Mouse (Mus musculus) adrenal gland, postnatal 36 days (tissue): ENCODE data around the gene Mllt10. TPM values are rescaled to one million over a fixed set of nuclear protein-coding genes. Genes with fewer than 3 reads are reported as not detected.

Experiments used
- DNase-seq, 2 experiments: peaks; one replicate each; pipeline ENCODE4 v3.0.0; 2021; ENCODE audit warnings: mixed read lengths in 1 of 2
- total RNA-seq, 2 experiments: library from RNA; stranded (reverse); gene quantifications; 2 replicates each; pipeline ENCODE4 v1.2.3; 2021

The Mllt10 gene
- total RNA-seq, 2 experiments from 2014 or later: 46.8 to 47.7 TPM

GRCm38 (mm10) chr2:18051831-18052170, 3.2 kb upstream of the Mllt10 start:
- no peak for DNase-seq

GRCm38 (mm10) chr2:18052581-18052980, 2.5 kb upstream of the Mllt10 start:
- no peak for DNase-seq

GRCm38 (mm10) chr2:18053243-18053950, 1.6 kb upstream of the Mllt10 start:
- DNase-seq: no peak

- DNase-seq: peak; percentile 83 to 87
Observed at GRCm38 (mm10) chr2:18053951-18054530, 996 bp upstream of the Mllt10 start.

DNA sequence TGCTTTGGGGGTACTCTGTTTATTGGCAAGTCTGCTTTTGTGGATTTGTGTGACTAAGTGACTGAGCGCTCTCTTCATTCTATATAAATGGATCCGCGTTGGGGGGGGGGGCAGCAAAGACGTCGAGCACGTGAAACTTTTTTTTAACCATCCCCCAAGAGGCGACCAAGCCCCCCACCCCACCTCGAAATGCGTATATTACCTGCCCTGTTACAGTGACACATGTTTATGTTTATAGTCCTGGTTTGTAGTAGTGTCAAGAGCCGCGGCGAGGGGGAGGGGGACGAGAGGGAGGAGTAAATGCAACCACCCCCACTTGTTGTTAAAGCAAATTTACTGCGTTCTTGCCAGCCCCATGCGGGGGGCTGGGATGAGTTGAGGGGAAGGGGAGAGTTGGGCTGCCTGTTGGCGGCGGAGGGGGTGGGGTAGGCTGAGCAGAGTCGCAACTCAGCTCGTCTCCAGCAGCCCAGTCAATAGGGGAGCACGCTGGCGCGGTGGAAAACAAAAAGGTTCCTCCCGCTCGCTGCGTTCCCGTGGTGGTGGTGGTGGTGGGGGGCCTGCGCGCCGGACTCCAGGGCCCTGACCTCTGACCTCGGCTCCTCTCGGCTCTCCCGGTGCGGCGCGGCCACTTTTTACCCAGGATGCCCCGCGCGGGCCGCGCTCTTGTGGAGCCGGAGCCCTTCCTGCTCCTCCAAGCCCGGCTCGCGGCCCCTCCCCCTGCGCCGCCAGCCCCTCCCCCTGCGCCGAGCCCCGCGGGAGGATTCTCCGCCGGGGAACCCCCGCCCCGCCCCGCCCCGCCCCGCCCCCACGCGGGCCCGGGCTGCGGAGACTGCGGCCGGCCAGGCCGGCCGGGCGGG, 1.1 kb downstream of the Mllt10 start:
- peak; percentile 75 to 98 for DNase-seq

DNA sequence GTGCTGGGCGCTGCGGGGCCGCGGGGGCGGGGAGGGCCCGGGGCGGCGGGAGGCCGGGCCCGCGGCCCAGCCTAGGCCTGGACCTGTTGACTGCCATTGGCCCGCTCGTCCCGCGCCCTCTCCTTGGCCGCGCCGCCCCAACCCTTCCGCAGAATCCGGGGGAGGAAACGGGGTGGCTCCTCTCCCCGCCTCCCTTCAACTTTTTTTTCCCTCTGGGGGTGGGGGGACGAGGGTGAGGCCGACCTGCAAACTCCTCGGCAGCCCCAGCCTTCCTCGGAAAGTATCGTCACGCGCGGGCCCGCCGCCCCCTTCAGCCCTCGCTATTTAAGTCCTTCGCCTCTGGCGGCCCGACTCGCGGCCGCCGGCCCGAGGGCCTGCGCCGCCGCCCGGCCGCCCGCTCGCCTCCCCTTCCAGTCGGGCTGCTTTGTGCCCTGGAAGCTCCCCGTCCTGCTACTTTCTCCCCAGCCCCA, 1.8 kb downstream of the Mllt10 start:
- peak; percentile 98 to 99 for DNase-seq

DNA sequence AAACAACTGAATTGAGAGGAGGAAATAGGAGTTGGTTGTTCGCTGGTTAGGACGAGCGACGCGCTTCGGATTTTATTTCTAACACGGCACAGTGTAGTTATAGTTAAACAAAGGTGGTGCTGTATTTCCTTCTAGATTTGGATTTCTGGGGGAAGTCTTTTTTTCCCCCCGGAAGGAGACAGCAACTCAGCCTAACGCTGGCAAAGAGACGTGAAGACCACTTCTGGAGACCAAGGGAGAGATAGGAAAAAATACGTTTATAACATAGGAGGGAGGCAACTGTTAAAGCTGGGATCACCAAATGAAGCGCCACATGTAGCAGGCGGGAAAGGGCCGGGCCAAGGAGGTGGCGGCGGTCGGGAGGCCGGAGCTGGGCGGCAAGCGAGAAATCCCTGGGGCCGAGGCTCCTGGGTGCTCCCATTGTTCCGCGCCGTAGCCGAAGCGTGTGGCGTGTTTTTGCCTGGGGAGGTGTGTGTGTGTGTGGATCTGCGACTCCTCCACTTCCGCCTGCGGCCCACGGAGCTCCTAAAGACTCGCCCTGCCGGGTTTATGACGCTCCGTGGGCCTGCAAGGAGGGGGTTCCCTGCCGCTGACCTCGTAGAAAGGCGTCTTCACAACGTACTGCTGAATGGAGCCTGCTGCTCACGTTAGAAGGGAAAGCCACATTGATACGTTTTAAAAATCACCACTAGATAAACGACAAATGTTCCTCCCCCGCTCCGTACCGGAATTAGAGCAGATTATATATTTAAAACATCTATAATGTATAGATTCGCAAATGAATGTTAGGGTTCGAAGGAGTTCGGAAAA, 2.5 kb downstream of the Mllt10 start:
- DNase-seq: peak; percentile 66 to 71

- DNase-seq: no peak
Observed at GRCm38 (mm10) chr2:18058146-18058708, 3.2 kb downstream of the Mllt10 start.

DNA sequence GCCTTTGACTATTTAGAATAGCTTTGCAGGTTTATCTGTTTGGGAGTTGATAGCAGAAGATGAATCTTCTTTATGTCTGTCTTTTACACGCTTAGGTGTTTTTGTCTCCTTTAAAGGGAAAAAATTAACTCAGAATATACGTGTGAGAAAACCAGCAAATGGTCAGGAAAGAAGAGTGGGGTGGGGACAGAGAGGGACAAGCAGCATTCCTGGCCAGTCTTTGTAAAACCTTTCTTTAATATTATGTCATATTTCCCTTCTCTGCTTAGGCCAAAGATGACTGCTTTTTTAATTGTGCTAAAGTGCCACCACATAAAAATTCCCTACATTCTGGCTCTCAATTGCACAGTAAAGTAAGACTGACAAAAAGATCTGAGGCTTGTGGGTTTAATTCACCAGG, 4.0 kb downstream of the Mllt10 start:
- DNase-seq: no peak

GRCm38 (mm10) chr2:18059891-18060290, 4.9 kb downstream of the Mllt10 start:
- DNase-seq: no peak

- DNase-seq: no peak
Observed at GRCm38 (mm10) chr2:18060396-18060795, 5.4 kb downstream of the Mllt10 start.

GRCm38 (mm10) chr2:18063763-18064251, 8.8 kb downstream of the Mllt10 start:
- DNase-seq: peak; percentile 57 to 59

- DNase-seq: peak; percentile 93 to 97
Observed at GRCm38 (mm10) chr2:18064356-18064858, 9.4 kb downstream of the Mllt10 start.

GRCm38 (mm10) chr2:18064941-18065707, 10.1 kb downstream of the Mllt10 start:
- DNase-seq: peak; percentile 86 to 93

DNA sequence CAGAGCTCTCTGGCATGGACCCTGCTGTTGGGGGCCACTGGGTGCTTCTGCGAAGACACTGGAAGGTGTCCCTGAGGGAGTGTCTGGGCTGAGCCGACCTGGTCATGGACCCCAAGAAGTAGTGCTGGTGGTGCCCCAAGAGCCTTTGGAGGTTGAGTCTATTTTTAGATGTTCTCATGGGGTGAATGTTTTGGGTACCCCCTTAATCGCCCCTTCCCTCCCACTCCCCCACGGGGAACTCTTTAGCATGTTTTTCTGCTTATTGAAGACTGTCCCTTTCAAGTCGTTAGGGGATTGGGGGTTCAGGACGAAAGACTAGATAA, 10.6 kb downstream of the Mllt10 start:
- DNase-seq: no peak

DNA sequence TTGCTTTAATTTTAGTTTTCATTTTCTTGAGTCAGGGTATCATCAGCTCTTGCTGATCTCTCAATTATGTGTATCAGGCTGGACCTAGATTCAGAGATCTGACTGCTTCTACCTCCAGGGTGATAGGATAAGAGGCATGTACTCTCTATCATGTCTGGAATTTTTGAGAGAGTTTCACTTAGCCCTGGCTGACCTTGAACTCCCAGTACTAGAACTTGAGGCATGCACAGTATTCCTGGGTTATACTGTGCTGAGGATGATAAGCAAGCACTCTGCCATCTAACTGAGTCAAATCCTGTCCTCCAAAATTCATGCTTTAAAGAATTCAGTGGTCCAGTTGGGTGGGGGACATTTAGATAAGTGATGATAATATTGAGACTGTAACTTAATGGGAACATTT, 11.4 kb downstream of the Mllt10 start:
- DNase-seq: no peak

DNA sequence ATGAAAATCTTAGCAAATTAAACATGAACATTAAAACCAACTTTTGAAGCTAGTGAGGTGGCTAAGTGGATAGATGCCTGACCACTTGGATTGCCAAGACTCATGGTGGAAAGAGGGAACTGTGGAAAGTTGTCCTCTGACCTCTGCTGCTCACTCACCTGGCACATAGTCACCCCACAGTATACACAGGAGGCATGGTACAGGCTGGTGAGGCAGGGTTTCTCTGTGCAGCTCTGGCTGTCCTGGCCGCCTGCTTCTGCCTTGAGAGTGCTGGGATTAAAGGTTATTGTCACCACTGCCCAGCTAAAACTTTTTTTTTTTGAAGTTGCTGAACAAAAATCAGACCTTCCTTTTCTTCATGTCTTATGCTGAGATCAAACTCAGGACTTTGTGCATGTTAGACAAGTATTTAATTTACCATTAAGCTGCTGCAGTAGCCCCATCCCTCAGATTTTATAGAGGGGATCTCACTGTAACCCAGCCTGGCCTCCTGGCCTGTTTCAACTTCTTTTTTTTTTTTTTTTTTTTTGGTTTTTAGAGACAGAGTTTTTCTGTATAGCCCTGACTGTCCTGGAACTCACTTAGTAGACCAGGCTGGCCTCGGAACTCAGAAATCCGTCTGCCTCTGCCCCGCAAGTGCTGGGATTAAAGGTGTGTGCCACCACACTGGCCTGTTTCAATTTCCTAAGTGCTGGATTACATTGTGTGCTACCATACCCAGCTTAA, 13.2 kb downstream of the Mllt10 start:
- no peak for DNase-seq

DNA sequence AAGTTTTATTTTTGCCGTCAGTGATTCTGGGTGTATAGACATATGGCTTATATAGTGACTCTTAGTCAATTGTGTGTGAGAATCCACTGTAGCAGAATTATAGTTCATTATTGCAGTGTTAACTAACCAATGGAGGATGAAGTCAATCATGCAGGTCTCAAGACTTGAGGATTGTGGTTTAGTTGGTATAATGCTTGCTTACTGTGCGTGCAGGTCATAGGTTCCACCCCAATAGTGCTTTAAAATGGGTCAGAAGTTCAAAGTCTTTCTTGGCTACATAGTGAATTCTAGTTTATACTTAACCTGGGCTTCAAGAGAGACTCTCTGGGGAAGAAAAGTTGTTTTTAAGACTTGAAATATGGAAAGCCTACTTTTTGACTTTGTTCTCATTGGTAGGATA, 16.9 kb downstream of the Mllt10 start:
- no peak for DNase-seq

DNA sequence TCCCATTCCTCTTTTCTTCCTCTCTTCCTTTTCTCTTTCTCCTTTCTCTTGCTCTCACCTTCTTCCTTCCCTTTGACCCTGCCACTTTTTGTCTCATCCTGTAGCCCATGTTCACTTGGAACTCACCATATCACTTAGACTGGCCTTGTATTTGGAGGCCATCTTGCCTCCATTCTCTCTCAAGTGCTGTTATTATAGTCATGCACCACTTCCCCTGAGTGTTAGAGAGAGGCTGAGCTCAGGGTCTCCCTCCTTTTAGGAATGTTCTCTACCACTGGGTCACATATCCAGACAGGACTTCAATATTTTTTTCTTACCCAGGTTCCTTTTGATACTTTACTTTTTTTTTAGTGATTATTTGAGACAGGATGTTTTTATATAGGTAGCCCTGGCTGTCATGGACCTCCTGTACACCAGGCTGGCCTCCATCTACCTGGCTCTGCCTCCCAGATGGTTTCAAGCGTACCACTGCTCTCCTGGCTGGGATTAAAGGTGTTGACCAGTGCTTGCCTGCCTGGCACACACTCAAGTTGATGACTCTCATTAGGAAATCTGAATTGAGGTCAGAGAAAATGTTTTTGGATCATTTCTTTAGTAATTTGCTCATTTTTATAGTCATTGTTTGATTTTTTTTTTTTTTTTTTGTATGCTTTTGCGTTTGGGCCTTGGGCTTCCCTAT, 25.3 kb downstream of the Mllt10 start:
- DNase-seq: no peak
